Mouse (Mus musculus): ENCODE measurements around the gene Inpp5f. TPM values are rescaled to one million over a fixed set of nuclear protein-coding genes. Genes with fewer than 3 reads are reported as not detected.

Gene Inpp5f
- polyA plus RNA-seq, 1 experiment from 2014 or later, result 25.3 TPM

DNA sequence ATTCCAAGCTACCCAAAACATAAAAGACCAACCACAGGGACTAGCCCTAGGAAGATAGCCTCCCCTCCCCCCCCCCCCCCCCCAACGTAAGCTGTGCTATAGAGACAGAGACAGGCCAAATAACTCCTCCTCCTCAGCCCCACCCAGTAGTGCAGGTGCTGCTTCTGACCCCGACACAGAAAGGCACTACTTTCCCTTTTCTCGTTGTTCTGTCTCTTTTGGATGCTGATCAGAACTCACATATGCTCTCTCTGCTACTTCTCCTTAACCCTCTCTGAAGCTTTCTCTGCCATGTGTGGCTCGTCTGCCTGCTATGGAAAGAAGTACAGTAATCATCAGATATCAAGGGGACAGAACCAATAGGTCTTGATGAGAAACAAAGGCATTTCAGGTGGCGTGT lies 15.5 kb downstream of the Inpp5f start:
- ATAC-seq (ENCODE audit: insufficient number of reproducible peaks, insufficient read depth, low FRiP score, low TSS enrichment, low read depth), result no peak
- H3K4me2 ChIP-seq, result no peak overlapping the region
- H3K36me3 ChIP-seq, result no peaks in the 10 kb centered on the region
- H3K27me3 ChIP-seq, result no peaks in the 10 kb centered on the region
- no peaks in the 10 kb centered on the region for H3K9me3 ChIP-seq
- H3K4me3 ChIP-seq, result no peak overlapping the region
- WGBS, result 76% methylated on average over 4 of the region's 5 CpGs
- no peak overlapping the region for H3K27ac ChIP-seq
- H3K4me1 ChIP-seq, result 0 out of 2 replicates have a peak, but pooled peaks cover 4% of the 10 kb centered on the region
- no peak overlapping the region for H3K9ac ChIP-seq

DNA sequence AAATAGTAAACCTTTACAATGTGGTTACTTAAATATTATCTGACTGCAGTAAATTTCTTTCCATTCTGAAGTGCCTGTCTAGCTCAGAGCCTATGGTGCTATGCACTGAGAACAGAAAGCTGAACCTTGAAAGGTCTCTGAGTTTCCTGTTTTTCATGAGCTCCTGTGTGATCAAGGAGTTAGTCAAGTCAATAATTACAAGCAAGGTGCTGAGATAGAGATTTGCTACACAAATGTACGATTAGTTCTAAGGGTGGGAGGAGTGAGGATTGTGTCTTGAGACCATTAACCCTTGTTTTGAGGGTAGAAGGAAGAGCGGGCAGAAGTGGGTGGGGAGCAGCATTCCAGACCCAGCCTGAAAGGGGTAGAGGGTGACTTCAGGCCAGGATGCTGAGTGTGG lies 16.1 kb downstream of the Inpp5f start:
- 74% methylated on average over 2 of the region's 2 CpGs for WGBS
- H3K27me3 ChIP-seq, result no peaks in the 10 kb centered on the region
- H3K36me3 ChIP-seq, result no peaks in the 10 kb centered on the region
- no peak overlapping the region for H3K4me2 ChIP-seq
- H3K9ac ChIP-seq, result no peak overlapping the region
- 0 out of 2 replicates have a peak, but pooled peaks cover under 1% of the 10 kb centered on the region for H3K4me1 ChIP-seq
- H3K27ac ChIP-seq, result no peak overlapping the region
- ATAC-seq (ENCODE audit: insufficient number of reproducible peaks, insufficient read depth, low FRiP score, low TSS enrichment, low read depth), result no peak
- H3K4me3 ChIP-seq, result no peak overlapping the region
- no peaks in the 10 kb centered on the region for H3K9me3 ChIP-seq

DNA sequence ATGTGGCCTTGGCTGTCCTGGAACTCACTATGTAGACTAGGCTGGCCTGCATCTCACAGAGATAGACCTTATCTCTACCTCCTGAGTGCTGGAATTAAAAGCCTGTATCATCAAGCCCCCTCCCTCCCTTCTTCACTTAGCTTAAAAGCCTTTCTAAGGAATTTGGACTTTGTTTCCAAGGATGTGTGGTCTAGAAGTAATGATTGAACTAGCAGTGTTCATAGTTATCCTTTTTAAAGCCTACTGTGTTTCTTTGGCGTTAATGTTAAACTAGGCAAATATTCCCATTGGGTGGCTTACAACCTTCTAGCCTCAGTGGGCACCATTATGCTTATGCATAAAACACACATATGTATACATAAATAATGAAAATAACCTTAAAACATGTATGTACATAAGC lies 16.6 kb downstream of the Inpp5f start:
- Histone ChIP-seq H3K27me3 (no peaks in the 10 kb centered on the region), H3K27ac (no peak overlapping the region), H3K9ac (no peak overlapping the region), H3K4me3 (no peak overlapping the region), H3K4me1 (no peaks in the 10 kb centered on the region), H3K4me2 (no peak overlapping the region), H3K36me3 (no peaks in the 10 kb centered on the region), H3K9me3 (no peaks in the 10 kb centered on the region)
- WGBS, result 91% methylated on average over 1 of the region's 1 CpGs
- ATAC-seq (ENCODE audit: insufficient number of reproducible peaks, insufficient read depth, low FRiP score, low TSS enrichment, low read depth), result no peak

DNA sequence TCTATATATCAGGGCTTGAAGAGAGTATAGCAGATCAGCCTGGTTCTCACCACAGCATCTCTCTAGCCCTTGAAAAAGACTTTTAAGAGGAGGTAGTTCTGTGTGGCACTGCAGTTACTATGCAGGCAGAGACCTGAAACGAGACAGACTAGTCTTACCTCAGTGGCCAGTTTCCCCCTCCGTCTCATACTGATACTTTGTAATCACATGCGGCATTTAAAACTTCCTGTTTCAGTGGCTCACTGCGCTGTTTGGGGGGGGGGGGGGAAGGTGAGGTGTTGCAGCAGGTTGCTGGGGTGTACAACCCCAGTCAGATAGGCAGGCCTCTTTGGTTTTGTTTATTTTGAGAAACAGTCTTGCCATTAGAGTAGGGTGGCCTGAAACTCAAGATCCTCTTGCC lies 22.0 kb downstream of the Inpp5f start:
- 76% methylated on average over 4 of the region's 4 CpGs for WGBS
- no peaks in the 10 kb centered on the region for H3K27me3 ChIP-seq
- H3K4me1 ChIP-seq, result no peaks in the 10 kb centered on the region
- no peak overlapping the region for H3K4me2 ChIP-seq
- peaks cover 13% of the 10 kb centered on the region for H3K36me3 ChIP-seq
- H3K9ac ChIP-seq, result no peak overlapping the region
- no peak overlapping the region for H3K4me3 ChIP-seq
- no peaks in the 10 kb centered on the region for H3K9me3 ChIP-seq
- ATAC-seq (ENCODE audit: insufficient number of reproducible peaks, insufficient read depth, low FRiP score, low TSS enrichment, low read depth), result no peak
- H3K27ac ChIP-seq, result no peak overlapping the region

DNA sequence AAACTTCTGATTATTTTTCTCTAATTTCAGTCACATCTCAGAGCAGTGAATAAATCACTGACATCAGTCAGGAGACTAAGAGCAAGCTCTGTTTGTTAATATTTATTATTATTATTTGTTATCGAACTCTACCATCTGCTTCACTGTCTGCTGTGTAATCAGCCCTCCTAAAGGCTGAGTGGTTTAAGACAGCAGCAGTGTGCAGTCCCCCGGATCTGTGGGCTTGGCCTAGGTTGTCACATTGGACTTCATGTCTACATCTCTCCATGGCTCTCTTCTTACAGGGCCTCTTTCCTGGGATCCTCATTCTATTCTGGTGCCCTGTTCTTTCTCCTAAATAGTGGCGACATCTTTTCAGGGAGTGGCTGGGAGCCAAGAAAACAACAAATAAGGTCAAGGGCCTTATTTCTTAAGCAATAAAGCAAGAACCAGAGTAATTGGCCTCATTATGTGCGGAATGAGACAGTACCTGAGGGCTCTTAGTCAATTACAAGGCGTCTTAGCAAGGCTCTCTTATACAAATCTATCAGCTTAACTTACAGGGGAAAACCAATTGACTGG lies 28.9 kb downstream of the Inpp5f start:
- no peak overlapping the region for H3K4me3 ChIP-seq
- no peaks in the 10 kb centered on the region for H3K4me1 ChIP-seq
- no peak overlapping the region for H3K27ac ChIP-seq
- no peaks in the 10 kb centered on the region for H3K27me3 ChIP-seq
- WGBS, result 70% methylated on average over 5 of the region's 5 CpGs
- H3K36me3 ChIP-seq, result peaks cover 13% of the 10 kb centered on the region
- ATAC-seq (ENCODE audit: insufficient number of reproducible peaks, insufficient read depth, low FRiP score, low TSS enrichment, low read depth), result no peak
- no peaks in the 10 kb centered on the region for H3K9me3 ChIP-seq
- H3K9ac ChIP-seq, result no peak overlapping the region
- no peak overlapping the region for H3K4me2 ChIP-seq

DNA sequence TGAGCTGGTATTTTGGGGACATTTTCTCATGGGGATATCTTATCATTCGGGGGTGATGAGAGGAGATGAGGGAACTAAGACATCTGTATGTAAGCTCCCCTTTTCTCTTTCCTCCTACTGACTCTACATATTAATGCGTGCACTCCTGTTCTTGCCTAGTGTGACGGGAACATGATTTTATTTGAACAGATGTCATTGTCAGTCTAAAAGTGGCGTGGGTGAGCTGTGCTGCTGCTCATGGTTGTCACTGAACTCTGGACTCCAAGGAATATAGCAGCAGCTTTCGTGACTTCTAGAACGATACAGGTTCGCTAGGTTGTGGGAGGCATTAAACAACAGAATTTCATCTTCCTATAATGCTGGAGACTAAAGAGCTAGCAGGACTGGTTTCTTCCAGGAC lies 30.4 kb downstream of the Inpp5f start:
- Histone ChIP-seq H3K36me3 (peaks cover 12% of the 10 kb centered on the region), H3K4me2 (no peak overlapping the region), H3K9ac (no peak overlapping the region), H3K27ac (no peak overlapping the region), H3K4me3 (no peak overlapping the region), H3K9me3 (no peaks in the 10 kb centered on the region), H3K27me3 (no peaks in the 10 kb centered on the region), H3K4me1 (no peaks in the 10 kb centered on the region)
- 86% methylated on average over 7 of the region's 7 CpGs for WGBS
- ATAC-seq (ENCODE audit: insufficient number of reproducible peaks, insufficient read depth, low FRiP score, low TSS enrichment, low read depth), result no peak

DNA sequence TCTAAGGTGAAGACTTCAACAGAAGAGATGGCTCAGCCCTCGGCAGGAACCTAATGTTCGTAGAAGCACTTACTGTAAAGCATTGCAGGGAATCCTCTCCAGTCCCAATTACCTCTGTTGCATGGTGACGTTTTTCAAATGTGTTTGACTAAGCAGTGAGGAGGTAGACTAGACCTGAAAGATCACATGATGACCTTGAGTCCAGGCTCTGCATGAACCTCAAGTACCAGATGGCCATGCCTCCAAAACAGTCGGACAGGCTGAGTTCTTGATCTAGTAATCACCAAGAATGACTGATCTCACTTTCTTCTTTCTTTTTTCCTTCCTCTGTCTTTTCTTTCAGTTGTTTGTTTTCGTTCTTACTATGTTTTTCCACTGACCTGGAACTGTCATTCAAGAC lies 31.3 kb downstream of the Inpp5f start:
- H3K4me1 ChIP-seq, result no peaks in the 10 kb centered on the region
- H3K36me3 ChIP-seq, result peaks cover 5% of the 10 kb centered on the region; the same call in 1 of the 2 replicates
- H3K27me3 ChIP-seq, result no peaks in the 10 kb centered on the region
- no peak overlapping the region for H3K9ac ChIP-seq
- H3K27ac ChIP-seq, result no peak overlapping the region
- WGBS, result 71% methylated on average over 5 of the region's 5 CpGs
- H3K4me2 ChIP-seq, result no peak overlapping the region
- no peak for ATAC-seq (ENCODE audit: insufficient number of reproducible peaks, insufficient read depth, low FRiP score, low TSS enrichment, low read depth)
- no peaks in the 10 kb centered on the region for H3K9me3 ChIP-seq
- no peak overlapping the region for H3K4me3 ChIP-seq

DNA sequence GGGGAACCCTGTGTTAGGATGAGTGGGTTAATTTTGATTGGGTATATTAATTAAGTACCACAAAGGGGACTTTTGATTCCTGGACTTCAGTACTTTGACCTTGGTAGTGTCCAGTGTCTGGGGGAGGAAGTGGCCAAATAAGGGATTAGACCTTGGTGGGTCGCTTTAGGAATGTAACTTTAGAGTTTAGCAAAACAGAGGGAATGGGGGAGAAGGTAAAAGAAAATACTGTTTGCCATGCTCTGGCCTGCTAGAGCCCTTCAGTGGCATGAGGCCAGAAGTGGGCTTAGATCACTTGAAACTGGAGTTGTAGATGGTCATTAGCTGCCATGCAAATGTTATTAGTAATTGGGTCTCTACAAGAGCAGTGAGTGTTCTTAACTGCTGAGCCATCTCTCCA lies 45.8 kb downstream of the Inpp5f start:
- 71% methylated on average over 1 of the region's 1 CpGs for WGBS
- Histone ChIP-seq H3K4me1 (no peaks in the 10 kb centered on the region), H3K9me3 (no peaks in the 10 kb centered on the region), H3K36me3 (peaks cover 6% of the 10 kb centered on the region; the same call in 1 of the 2 replicates), H3K9ac (no peak overlapping the region), H3K4me2 (no peak overlapping the region), H3K27me3 (no peaks in the 10 kb centered on the region), H3K4me3 (no peak overlapping the region), H3K27ac (no peak overlapping the region)
- ATAC-seq (ENCODE audit: insufficient number of reproducible peaks, insufficient read depth, low FRiP score, low TSS enrichment, low read depth), result no peak

DNA sequence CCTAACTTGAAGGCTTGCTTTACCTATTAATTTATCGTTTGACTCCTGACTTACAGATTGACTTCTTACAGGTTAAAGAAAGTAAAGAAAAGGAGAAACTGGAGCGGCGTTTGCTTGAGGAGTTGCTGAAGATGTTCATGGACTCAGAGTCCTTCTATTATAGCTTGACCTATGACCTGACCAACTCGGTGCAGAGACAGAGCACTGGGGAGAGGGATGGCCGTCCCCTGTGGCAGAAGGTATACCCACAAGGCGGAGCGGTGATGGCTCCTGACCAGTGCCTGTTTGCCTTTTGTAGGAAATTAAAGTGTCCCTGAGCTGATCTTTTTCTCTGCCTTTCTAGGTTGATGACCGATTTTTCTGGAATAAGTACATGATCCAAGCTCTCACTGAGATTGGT lies 52.8 kb downstream of the Inpp5f start:
- Histone ChIP-seq H3K4me2 (no peak overlapping the region), H3K4me1 (no peaks in the 10 kb centered on the region), H3K4me3 (no peak overlapping the region), H3K9me3 (no peaks in the 10 kb centered on the region), H3K27ac (no peak overlapping the region), H3K27me3 (no peaks in the 10 kb centered on the region), H3K9ac (no peak overlapping the region), H3K36me3 (peaks cover 40% of the 10 kb centered on the region)
- ATAC-seq (ENCODE audit: insufficient number of reproducible peaks, insufficient read depth, low FRiP score, low TSS enrichment, low read depth), result no peak
- 85% methylated on average over 8 of the region's 8 CpGs for WGBS

DNA sequence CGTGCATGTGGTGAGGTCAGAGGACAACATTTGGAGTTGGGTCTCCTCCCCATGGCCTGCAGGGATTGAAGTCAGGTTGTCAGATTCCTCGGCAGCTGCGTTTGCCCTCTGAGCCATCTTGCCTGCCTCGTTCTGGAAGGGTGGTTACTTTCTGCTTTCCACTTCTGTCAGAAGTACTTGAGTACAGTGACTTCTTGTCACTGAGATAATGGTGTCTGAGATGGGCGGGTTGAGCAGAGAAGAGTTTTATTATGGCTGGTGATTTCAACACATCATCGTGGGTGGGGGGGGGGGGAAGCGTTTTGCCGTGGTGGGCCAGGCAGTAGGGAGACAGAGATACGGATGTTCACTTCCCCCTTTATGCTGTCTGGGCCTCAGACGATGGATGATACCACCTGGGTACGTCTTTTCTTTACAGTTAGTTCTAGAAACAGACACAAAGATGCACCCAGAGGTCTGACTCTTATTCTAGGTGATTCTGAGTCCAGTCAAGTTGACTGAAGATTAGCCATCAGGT lies 53.8 kb downstream of the Inpp5f start:
- ATAC-seq (ENCODE audit: insufficient number of reproducible peaks, insufficient read depth, low FRiP score, low TSS enrichment, low read depth), result no peak
- peaks cover 40% of the 10 kb centered on the region for H3K36me3 ChIP-seq
- H3K27ac ChIP-seq, result no peak overlapping the region
- no peaks in the 10 kb centered on the region for H3K27me3 ChIP-seq
- H3K4me3 ChIP-seq, result no peak overlapping the region
- H3K4me2 ChIP-seq, result no peak overlapping the region
- no peak overlapping the region for H3K9ac ChIP-seq
- no peaks in the 10 kb centered on the region for H3K4me1 ChIP-seq
- WGBS, result 90% methylated on average over 11 of the region's 11 CpGs
- H3K9me3 ChIP-seq, result no peaks in the 10 kb centered on the region

DNA sequence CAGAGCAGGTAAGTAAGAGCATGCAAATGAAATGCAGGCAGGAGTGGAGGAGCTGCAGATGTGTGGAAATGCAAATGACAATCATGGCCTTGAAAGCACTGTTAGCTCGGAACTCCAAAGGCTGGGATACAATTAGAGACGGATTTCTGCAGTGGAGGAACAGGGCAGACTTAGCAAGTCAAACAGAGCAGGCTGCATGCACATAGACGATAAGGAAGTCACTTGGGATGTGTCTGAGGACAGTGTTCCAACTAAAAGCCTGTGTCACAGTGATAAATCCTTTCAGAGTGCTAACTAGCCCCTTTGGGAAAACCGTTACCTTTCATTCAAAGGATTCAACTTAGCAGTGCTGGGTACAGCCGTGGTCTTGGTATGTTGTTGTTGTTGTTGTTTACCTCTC lies 56.7 kb downstream of the Inpp5f start:
- Histone ChIP-seq H3K4me2 (no peak overlapping the region), H3K36me3 (peaks cover 48% of the 10 kb centered on the region), H3K27ac (no peak overlapping the region), H3K27me3 (no peaks in the 10 kb centered on the region), H3K4me3 (no peak overlapping the region), H3K9ac (no peak overlapping the region), H3K9me3 (no peaks in the 10 kb centered on the region), H3K4me1 (peaks cover 10% of the 10 kb centered on the region)
- ATAC-seq (ENCODE audit: insufficient number of reproducible peaks, insufficient read depth, low FRiP score, low TSS enrichment, low read depth), result no peak
- 70% methylated on average over 5 of the region's 5 CpGs for WGBS

DNA sequence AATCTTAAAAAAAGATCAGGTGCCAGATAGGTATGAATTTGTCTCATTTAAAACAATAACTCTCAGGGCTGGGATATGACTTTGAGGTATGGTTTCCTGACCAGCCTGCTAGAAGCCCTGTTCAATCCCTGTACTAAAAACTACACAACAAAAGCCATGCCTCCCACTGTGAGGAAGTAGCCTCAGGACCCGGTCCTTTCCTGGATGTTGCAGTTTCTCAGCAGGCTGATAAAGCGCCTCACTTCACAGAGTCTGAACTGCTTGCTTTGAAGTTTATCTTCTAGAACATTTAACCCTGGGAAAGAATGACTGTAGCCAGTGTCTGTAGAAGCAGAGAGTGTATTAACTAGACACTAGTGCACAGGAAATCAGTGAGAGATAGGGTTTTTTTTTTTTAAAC lies 57.7 kb downstream of the Inpp5f start:
- Histone ChIP-seq H3K4me3 (no peak overlapping the region), H3K27ac (no peak overlapping the region), H3K4me2 (no peak overlapping the region), H3K9me3 (no peaks in the 10 kb centered on the region), H3K36me3 (peaks cover 47% of the 10 kb centered on the region), H3K4me1 (peaks cover 11% of the 10 kb centered on the region), H3K9ac (no peak overlapping the region), H3K27me3 (no peaks in the 10 kb centered on the region)
- 49% methylated on average over 2 of the region's 2 CpGs for WGBS
- ATAC-seq (ENCODE audit: insufficient number of reproducible peaks, insufficient read depth, low FRiP score, low TSS enrichment, low read depth), result no peak
